Mouse (Mus musculus) liver, embryonic 14.5 days (tissue): ENCODE data around the gene Nek3.

ENCODE experiments used
- CTCF ChIP-seq: IDR thresholded peaks from 2 replicates; pipeline ENCODE4 v1.5.1; 2016; ENCODE audit warnings: antibody characterized with exemption, low read depth, control low read depth
- EP300 ChIP-seq: IDR thresholded peaks from 2 replicates; pipeline ENCODE4 v1.6.1; 2016; ENCODE audit warnings: antibody characterized with exemption, low read depth

GRCm38 (mm10) chr8:22142592-22142991, 23.6 kb downstream of the Nek3 start:
- no peak for TF ChIP-seq CTCF
- TF ChIP-seq EP300 = no peak
